1 mouse cellular context compared by ENCODE assay signal in the genomic region with DNA sequence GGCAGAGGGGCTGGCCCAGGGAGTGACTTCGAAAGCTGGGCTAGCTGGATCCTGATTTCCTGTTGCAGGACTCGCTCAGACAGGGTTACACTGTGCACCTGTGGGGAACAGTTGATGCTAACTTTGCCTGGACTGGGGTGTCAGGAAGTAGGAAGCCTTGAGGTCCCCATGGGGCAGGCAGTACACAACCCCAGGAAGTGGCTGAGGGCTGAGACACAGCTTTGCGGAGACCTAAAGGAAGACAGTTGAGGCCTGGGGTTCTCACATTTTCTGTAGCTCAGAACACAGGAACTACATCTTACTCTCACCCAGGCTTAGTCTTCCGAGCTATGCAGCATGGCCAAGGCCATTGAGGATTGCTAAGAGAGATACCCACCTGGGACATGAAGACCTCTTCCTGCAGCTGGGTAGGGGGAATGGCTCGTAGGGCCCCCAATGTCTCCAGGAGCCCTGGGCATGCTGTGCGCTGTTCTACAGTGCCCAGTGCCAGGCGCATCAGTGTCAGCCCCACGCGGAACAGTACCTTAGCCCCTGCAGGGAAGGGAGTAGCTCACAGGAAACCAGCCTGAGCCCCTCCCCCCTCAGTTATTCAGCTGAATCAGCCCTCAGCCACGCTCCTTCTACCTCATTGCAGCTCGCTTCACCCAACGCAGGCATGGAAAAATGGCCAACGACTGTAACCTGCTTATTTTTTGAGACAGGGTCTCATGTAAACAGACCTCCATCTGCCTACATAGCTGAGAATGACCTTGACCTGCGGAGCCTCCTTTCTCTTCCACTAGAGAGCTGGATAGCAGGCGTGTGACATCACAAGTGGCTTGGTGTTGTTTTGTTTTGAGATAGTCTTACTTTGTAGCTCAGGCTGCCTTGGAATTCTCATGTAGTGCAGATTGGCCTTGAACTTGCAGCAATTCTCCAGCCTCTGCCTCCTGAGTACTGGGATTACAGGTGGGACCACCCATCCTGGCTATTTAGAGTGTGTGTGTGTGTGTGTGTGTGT.
TF ChIP-seq lines count a peak whose summit lies in the region.

No protein-coding gene starts in this region.

TF ChIP-seq in ES-E14, 5 proteins besides CTCF, POLR2A, EP300 and RAD21:
- no peak for TF ChIP-seq ZC3H11A (IDR thresholded peaks at IDR 0.05; ENCODE audit: borderline replicate concordance, low read depth, low read length)
- no peak for TF ChIP-seq MAFK (IDR thresholded peaks at IDR 0.05; ENCODE audit: insufficient read depth, low read depth, low read length)
